Comparison of ENCODE assay signal across 12 mouse cellular contexts in genomic region chr5:27842671-27843320, GRCm38 (mm10). TPM values are rescaled to one million over a fixed set of nuclear protein-coding genes. Genes with fewer than 3 reads are reported as not detected.
DNase-seq lines count a peak whose midpoint lies in the region; ATAC-seq and TF ChIP-seq lines count a peak whose summit lies in the region.
"Had no signal": no experiment of that assay in that cellular context is flagged by ENCODE, and none has a peak within 500 bp of the region (broad histone marks: within the 10 kb centered on the region; RNA-seq: fewer than 3 reads in every experiment).

No protein-coding gene starts in this region.

- H3K4me3 ChIP-seq in E14TG2a.4 (replicated peaks; ENCODE audit: low read length) = peak overlapping the region; percentile 83
- H3K4me3 ChIP-seq in midbrain, embryonic 14.5 days (replicated peaks; ENCODE audit: low read depth, low read length) = peak overlapping the region; percentile 43; the same call in 1 of the 2 replicates
- H3K4me3 ChIP-seq: erythroblast, embryonic 14.5 days had no signal

- 0 out of 2 replicates have a peak, but pooled peaks have one; percentile 3 for TF ChIP-seq CTCF in E14TG2a.4 (conservative IDR thresholded peaks at IDR 0.05; ENCODE audit: low read length)

- no peak overlapping the region for H3K27ac ChIP-seq in midbrain, embryonic 14.5 days (replicated peaks; ENCODE audit: low read depth, low read length)
- H3K27ac ChIP-seq: macrophage had no signal

- peaks cover 34% of the 10 kb centered on the region for H3K27me3 ChIP-seq in E14TG2a.4 (ENCODE audit: insufficient read depth, low read length)
- H3K27me3 ChIP-seq in midbrain, embryonic 14.5 days (ENCODE audit: control insufficient read depth, insufficient read depth, low read length) = peaks cover 5% of the 10 kb centered on the region; the same call in 1 of the 2 replicates

- H3K4me2 ChIP-seq in midbrain, embryonic 14.5 days (ENCODE audit: low read length) = peak overlapping the region; percentile 70

- peak; percentile 34; the same call in 1 of the 2 replicates for ATAC-seq in midbrain, embryonic 14.5 days (ENCODE audit: low FRiP score, low TSS enrichment)

- H3K9ac ChIP-seq in midbrain, embryonic 14.5 days (replicated peaks; ENCODE audit: low read length) = no peak overlapping the region

- H3K4me1 ChIP-seq in E14TG2a.4 (replicated peaks; ENCODE audit: low read depth, low read length) = peaks cover 25% of the 10 kb centered on the region
- H3K4me1 ChIP-seq in midbrain, embryonic 14.5 days (ENCODE audit: control insufficient read depth, insufficient read depth, low read length) = no peaks in the 10 kb centered on the region

- WGBS in midbrain, embryonic 14.5 days = 72% methylated on average over 28 of the region's 28 CpGs

- H3K36me3 ChIP-seq in E14TG2a.4 (ENCODE audit: insufficient read depth, low read length) = no peaks in the 10 kb centered on the region
- H3K36me3 ChIP-seq in midbrain, embryonic 14.5 days (ENCODE audit: control insufficient read depth, insufficient read depth, low read length) = no peaks in the 10 kb centered on the region

- peak; percentile 34 for DNase-seq in R1 (ENCODE audit: low read depth, low spot score)
- DNase-seq in frontal cortex, adult 2 months (ENCODE audit: extremely low spot score in 1 of 2, low spot score in 1 of 2) = peak; percentile 8 to 43
- DNase-seq in midbrain, embryonic 14.5 days = peak; percentile 20
- no peak for DNase-seq in yolk sac, embryonic 10.5 days (ENCODE audit: low spot score)
- no peak for DNase-seq in kidney, adult 8-10 months
- no peak for DNase-seq in kidney, adult 9 months
- DNase-seq: thymus, adult 2 months had no signal

- H3K9me3 ChIP-seq in E14TG2a.4 (ENCODE audit: low read length) = no peaks in the 10 kb centered on the region
- no peaks in the 10 kb centered on the region for H3K9me3 ChIP-seq in midbrain, embryonic 14.5 days (ENCODE audit: control insufficient read depth, low read length)

RNA-seq across cellular contexts. Expression of gene Htr5a, which starts 0.8 kb away (rescaled TPM):
- 7.6 and 8.9 TPM in 2 replicates for polyA plus RNA-seq in frontal cortex, adult 2 months (2012; rRNA removed)
- 1.2 and 1.8 TPM in 2 replicates for polyA plus RNA-seq in midbrain, embryonic 14.5 days (2014; fragmentation: Nextera tagmentation; extraction: Ambion mirVana)
- polyA plus RNA-seq: erythroblast, embryonic 14.5 days; heart, postnatal 0 days; limb, embryonic 14.5 days; macrophage; thymus, adult 2 months had no signal

RNA-seq across cellular contexts. Expression of gene Paxip1, which starts 51.3 kb away (rescaled TPM):
- polyA plus RNA-seq in frontal cortex, adult 2 months (2012; rRNA removed) = 39.2 and 40.0 TPM in 2 replicates
- polyA plus RNA-seq in midbrain, embryonic 14.5 days (2014; fragmentation: Nextera tagmentation; extraction: Ambion mirVana) = 24.6 and 34.1 TPM in 2 replicates

Comparison
In these comparisons a context has a peak if more than half of its experiments do, and no peak if none do; other contexts are left out.
1. DNase-seq: peak in R1 (single experiment), frontal cortex, adult 2 months (2 of 2) and midbrain, embryonic 14.5 days (single experiment); none in yolk sac, embryonic 10.5 days (single experiment), kidney, adult 8-10 months (0 of 2) and kidney, adult 9 months (single experiment).